Mouse (Mus musculus): ENCODE results near the gene Ptpn14.

Ptpn14 gene

GRCm38 (mm10) chr1:189767910-189768309 lies 39.8 kb downstream of the Ptpn14 start:
- DNase-seq (ENCODE audit: low read depth, low spot score) = no peak

GRCm38 (mm10) chr1:189770516-189770915 lies 42.4 kb downstream of the Ptpn14 start:
- no peak for DNase-seq (ENCODE audit: low read depth, low spot score)

DNA sequence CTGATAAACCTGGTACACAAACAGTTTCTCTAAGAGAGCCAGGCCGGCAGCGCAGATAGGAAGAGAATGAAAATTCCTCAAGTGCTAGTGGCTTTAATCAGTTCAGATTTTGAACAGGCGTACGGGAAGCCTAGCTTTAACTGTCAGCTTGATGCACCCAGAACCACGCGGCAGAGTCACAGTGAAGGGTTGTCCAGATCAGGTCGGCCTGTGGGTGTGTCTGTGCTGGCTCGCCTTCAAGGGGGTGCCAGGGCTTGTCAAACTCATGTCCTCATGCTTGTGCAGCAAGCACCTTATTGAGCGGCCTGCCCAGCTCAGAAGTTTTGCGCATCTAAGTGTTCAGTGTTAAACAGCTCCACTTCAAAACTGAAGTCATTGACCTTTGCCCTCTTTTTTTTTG lies 44.6 kb downstream of the Ptpn14 start:
- DNase-seq (ENCODE audit: low read depth, low spot score) = no peak

DNA sequence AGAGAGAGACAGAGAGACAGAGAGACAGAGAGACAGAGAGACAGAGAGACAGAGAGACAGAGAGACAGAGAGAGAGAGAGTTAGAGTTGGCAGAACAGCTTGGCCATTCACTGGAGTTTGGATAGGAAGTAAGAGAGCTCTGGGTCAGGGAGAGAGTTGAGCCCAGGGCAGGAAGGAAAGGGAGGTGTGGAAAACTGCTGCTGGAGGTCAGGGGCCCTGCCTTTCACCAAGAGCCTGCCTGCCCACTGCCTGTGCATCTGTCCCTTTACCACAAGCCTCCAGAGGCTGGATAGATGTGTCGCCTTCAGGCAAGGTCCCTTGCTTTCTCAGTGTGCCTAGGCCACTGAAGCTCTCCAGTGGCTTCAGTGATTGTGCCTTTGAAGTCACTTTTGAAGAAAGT lies 46.7 kb downstream of the Ptpn14 start:
- DNase-seq (ENCODE audit: low read depth, low spot score) = no peak

DNA sequence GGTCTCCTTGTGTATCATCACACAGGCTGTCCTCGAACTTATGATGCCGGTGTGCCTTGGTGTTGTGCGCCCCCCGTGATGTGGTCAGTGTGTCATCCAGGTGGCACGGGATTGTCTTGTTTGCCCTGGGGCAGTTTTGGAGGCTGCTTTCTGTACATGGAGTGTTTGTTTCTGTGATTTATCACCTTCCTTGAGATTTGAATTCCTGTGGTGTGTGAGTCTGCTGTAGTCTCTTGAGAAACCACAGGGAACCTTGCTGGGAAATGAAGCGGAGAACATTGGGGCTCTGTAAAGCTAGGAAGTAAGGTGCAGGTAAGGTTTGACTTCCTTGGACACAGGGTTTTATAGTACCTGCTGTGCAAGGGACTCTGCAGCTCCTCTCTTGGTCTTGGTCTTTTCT lies 49.1 kb downstream of the Ptpn14 start:
- DNase-seq (ENCODE audit: low read depth, low spot score) = no peak

- DNase-seq (ENCODE audit: low read depth, low spot score) = no peak
Observed at GRCm38 (mm10) chr1:189778343-189778742, 50.3 kb downstream of the Ptpn14 start.

- DNase-seq (ENCODE audit: low read depth, low spot score) = no peak
Observed at GRCm38 (mm10) chr1:189779226-189779625, 51.2 kb downstream of the Ptpn14 start.

- no peak for DNase-seq (ENCODE audit: low read depth, low spot score)
Observed at GRCm38 (mm10) chr1:189781721-189782345, 53.8 kb downstream of the Ptpn14 start.

GRCm38 (mm10) chr1:189782709-189783108 lies 54.6 kb downstream of the Ptpn14 start:
- no peak for DNase-seq (ENCODE audit: low read depth, low spot score)

- DNase-seq (ENCODE audit: low read depth, low spot score) = no peak
Observed at GRCm38 (mm10) chr1:189784503-189784902, 56.4 kb downstream of the Ptpn14 start.

GRCm38 (mm10) chr1:189786707-189787485 lies 58.8 kb downstream of the Ptpn14 start:
- no peak for DNase-seq (ENCODE audit: low read depth, low spot score)

- no peak for DNase-seq (ENCODE audit: low read depth, low spot score)
Observed at GRCm38 (mm10) chr1:189789545-189789944, 61.5 kb downstream of the Ptpn14 start.

GRCm38 (mm10) chr1:189790666-189791065 lies 62.6 kb downstream of the Ptpn14 start:
- no peak for DNase-seq (ENCODE audit: low read depth, low spot score)

DNA sequence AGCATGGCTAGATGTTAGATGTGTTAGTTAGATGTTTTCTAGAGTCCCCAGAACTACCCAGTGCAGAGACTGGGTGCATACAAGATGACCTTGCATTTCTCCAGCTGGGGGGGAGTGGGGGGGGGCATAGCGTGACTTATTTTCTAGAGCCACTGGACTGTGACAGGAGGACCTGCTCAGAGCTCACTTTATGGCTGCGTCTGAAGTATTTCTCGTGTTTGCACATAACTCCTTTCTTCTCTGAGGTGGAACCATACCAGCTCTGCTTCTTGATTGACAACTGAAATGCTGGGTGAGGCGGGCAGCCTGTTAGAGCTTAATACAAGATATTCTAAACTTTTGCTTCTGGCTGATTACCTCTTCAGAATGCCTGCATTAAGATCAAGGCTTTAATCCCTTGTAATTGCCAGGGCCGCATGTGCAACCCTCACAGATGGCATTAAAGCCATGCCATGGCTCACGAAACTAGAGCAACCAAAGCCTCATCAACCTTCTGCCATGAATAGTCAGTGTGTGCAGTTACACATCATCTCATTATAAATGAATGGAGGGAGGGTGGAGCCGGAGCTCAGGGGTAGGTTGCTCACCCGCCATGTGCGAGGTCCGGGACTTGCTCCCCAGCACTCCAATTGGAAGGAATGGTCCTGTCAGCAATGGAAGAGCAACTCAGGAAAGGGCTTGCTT lies 63.6 kb downstream of the Ptpn14 start:
- DNase-seq (ENCODE audit: low read depth, low spot score) = peak; percentile 4

DNA sequence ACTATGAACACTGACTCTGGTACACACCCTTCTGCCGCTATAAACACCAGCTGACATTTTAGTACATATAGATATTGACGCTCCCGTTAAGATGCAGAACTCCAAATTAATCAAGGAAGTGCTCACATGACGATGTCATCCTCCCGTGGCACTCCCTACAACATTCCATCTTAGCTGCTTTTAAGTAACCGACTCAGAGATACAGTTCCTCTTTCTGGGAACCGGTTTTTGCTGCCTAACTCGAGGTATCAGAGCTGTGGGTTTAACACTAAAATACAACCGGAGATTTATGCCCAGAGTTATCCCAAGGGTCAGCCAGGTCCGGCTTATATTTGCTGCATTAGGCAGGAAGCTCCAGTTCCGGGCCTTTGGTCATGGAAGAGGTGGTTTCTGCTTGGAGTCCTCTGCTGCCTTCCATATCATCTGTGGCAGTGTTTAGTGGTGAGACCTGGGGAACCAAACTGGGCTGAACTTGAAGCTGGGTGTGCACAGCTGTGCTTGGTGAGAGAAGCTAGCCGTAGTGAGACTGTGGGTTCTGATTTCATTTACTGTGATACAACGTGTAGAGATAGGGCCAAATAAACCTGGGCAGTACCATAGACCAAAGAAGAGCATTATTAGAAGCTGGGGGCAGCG lies 64.6 kb downstream of the Ptpn14 start:
- DNase-seq (ENCODE audit: low read depth, low spot score) = no peak

- no peak for DNase-seq (ENCODE audit: low read depth, low spot score)
Observed at GRCm38 (mm10) chr1:189798949-189799348, 70.9 kb downstream of the Ptpn14 start.

- no peak for DNase-seq (ENCODE audit: low read depth, low spot score)
Observed at GRCm38 (mm10) chr1:189800211-189800961, 72.3 kb downstream of the Ptpn14 start.

GRCm38 (mm10) chr1:189801303-189801702 lies 73.2 kb downstream of the Ptpn14 start:
- DNase-seq (ENCODE audit: low read depth, low spot score) = no peak

DNA sequence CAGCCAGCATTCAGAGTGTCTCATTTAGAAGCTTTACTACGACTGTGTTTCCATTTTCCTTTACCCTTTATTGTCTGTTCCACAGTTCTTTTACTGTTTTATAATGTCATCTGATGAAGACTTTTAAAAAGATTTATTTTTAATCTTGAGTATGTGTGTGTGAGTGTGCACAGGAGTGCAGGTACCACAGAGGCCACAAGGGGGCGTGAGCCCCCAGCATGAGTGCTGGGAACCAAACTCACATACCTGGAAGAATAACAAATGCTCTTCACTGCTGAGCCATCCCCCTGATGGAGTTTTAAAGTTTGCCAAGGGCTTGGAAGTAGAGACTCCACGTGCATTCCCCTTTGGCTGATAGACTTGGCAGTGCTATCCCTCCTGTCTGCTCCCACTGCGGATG lies 74.5 kb downstream of the Ptpn14 start:
- DNase-seq (ENCODE audit: low read depth, low spot score) = no peak

DNA sequence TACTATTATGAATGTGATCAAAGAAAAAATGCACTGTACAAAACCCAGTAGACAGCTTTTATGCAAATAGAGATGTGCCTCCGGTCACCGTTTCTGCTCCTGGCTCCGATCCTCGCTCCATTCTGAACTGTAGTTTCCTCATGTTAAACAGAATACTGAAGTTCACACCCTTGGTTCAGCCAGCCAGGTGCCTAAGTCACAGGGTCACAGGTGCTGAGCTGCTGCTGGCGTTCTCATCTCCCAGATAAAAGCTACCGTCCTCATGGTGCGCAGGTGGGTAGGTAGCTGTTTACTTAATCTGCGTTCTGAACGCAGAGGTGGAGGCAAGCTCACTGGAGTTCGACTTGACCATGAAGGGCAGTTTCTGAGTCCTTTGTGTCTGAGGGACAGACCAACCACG lies 75.7 kb downstream of the Ptpn14 start:
- no peak for DNase-seq (ENCODE audit: low read depth, low spot score)

DNA sequence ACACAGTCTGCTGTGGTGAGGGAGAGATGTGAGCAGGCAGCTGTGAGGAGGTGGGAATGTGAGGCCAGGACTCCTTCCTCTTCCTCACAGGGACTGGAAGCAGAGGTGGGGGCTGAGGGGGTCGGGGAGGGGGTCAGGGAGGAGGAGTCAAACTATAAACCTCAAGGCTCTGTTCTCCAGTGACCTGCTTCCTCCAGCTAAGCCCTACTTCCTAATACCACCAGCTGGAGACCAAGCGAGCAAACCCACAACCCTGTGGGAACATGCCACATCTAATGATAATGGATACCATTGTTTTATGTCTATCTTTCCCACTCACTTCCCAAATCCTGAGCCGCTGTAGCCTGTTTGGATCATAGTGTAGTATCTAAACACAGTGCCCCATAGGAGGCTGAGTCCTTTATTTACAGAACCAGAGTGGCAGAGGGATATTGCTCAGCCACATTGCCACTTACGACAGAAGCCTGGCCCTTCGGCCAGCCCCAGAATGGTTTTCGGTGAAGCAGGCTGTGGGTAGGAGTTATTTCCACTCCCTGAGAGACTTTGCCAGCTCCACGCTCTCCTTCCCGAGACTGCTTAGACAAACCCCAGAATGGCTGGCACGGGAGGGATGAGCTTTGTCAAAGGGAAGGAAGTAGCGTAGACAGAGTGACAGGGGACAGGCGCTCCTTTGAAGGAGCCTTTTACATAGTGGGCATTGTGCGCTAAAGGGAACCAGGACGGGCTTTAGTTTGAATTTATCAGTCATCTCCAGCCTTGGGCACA lies 78.6 kb downstream of the Ptpn14 start:
- DNase-seq (ENCODE audit: low read depth, low spot score) = no peak

Data from brain, embryonic 18.5 days (tissue).